Mouse (Mus musculus): ENCODE results near the gene Slc19a1. TPM values are rescaled to one million over a fixed set of nuclear protein-coding genes. Genes with fewer than 3 reads are reported as not detected.

Gene Slc19a1
- polyA plus RNA-seq, 1 experiment from 2014 or later, result 35.4 TPM

GRCm38 (mm10) chr10:77099777-77100176 is 67.7 kb downstream of the Slc19a1 start:
- WGBS, result 89% methylated on average over 4 of the region's 4 CpGs
- H3K27me3 ChIP-seq, result no peaks in the 10 kb centered on the region
- no peak overlapping the region for H3K4me2 ChIP-seq (replicated peaks)
- ATAC-seq (replicated peaks), result no peak
- H3K27ac ChIP-seq (replicated peaks), result no peak overlapping the region
- no peaks in the 10 kb centered on the region for H3K4me1 ChIP-seq
- H3K9me3 ChIP-seq, result no peaks in the 10 kb centered on the region
- H3K9ac ChIP-seq (replicated peaks), result no peak overlapping the region
- no peak overlapping the region for H3K4me3 ChIP-seq
- no peaks in the 10 kb centered on the region for H3K36me3 ChIP-seq

GRCm38 (mm10) chr10:77103689-77104088 is 71.6 kb downstream of the Slc19a1 start:
- 80% methylated on average over 8 of the region's 8 CpGs for WGBS
- no peaks in the 10 kb centered on the region for H3K9me3 ChIP-seq
- H3K4me2 ChIP-seq (replicated peaks), result no peak overlapping the region
- H3K36me3 ChIP-seq, result no peaks in the 10 kb centered on the region
- H3K27me3 ChIP-seq, result no peaks in the 10 kb centered on the region
- H3K27ac ChIP-seq (replicated peaks), result no peak overlapping the region
- no peak overlapping the region for H3K4me3 ChIP-seq
- no peak for ATAC-seq (replicated peaks)
- no peak overlapping the region for H3K9ac ChIP-seq (replicated peaks)
- H3K4me1 ChIP-seq, result no peaks in the 10 kb centered on the region

- Histone ChIP-seq H3K36me3 (no peaks in the 10 kb centered on the region), H3K27ac (replicated peaks) (no peak overlapping the region), H3K4me3 (no peak overlapping the region), H3K4me2 (replicated peaks) (no peak overlapping the region), H3K9me3 (no peaks in the 10 kb centered on the region), H3K4me1 (no peaks in the 10 kb centered on the region), H3K9ac (replicated peaks) (no peak overlapping the region), H3K27me3 (no peaks in the 10 kb centered on the region)
- no peak for ATAC-seq (replicated peaks)
These were observed 72.3 kb downstream of the Slc19a1 start for GRCm38 (mm10) chr10:77104327-77104726.

DNA sequence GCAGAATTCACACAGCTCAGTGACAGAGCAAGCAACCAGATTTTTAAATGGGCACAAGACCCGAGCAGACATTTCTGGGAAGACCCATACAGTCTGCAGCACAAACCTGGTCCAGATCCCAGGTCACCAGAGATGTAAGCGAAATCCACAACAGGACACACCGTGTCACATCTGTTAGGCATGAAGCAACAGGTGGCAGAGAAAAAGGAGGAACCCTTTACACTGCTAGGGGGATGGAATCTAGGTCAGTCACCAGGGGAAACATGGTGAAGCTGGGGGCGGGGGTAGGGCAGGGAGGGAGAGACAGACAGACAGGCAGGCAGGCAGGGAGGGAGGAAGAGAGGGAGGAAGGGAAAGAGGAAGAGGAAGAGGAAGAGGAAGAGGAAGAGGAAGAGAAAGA is 76.1 kb downstream of the Slc19a1 start:
- H3K4me2 ChIP-seq (replicated peaks), result no peak overlapping the region
- H3K27me3 ChIP-seq, result no peaks in the 10 kb centered on the region
- ATAC-seq (replicated peaks), result no peak
- no peak overlapping the region for H3K27ac ChIP-seq (replicated peaks)
- H3K4me3 ChIP-seq, result no peak overlapping the region
- no peaks in the 10 kb centered on the region for H3K9me3 ChIP-seq
- WGBS, result 93% methylated on average over 4 of the region's 4 CpGs
- H3K4me1 ChIP-seq, result no peaks in the 10 kb centered on the region
- H3K9ac ChIP-seq (replicated peaks), result no peak overlapping the region
- H3K36me3 ChIP-seq, result no peaks in the 10 kb centered on the region

DNA sequence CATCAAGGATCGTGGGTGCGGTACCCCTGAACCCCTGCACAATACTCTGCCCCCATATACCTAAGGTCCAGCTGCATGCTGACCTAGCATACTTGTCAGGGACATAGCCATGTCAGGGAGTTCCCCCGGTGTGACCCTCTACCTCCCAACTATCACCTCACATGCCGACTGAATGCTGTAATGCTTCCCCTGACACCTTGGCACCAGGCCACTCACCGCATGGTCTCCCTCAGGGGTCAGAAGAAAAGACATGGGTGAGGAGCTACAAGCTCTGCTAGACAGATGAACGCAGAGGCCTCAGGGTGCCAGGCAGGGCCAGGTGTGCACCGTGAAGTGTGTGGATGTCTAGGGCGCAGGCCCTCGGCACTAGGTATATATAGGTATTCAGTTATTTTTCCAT is 78.0 kb downstream of the Slc19a1 start:
- Histone ChIP-seq H3K9ac (replicated peaks) (no peak overlapping the region), H3K36me3 (no peaks in the 10 kb centered on the region), H3K4me1 (no peaks in the 10 kb centered on the region), H3K9me3 (no peaks in the 10 kb centered on the region), H3K4me2 (replicated peaks) (no peak overlapping the region), H3K4me3 (no peak overlapping the region), H3K27ac (replicated peaks) (no peak overlapping the region), H3K27me3 (no peaks in the 10 kb centered on the region)
- no peak for ATAC-seq (replicated peaks)
- 91% methylated on average over 9 of the region's 9 CpGs for WGBS

Other genes with a start within 250 kb of the Slc19a1 start
- 56.3 and 59.4 TPM in 2 replicates for gene Pcbp3, start 70.4 kb upstream of the Slc19a1 start, polyA plus RNA-seq (2015; fragmentation: Nextera tagmentation; extraction: Ambion mirVana)
- 23.5 and 23.8 TPM in 2 replicates for gene Col18a1, start 134.3 kb downstream of the Slc19a1 start, polyA plus RNA-seq (2015; fragmentation: Nextera tagmentation; extraction: Ambion mirVana)
- 45.2 and 53.4 TPM in 2 replicates for gene Pofut2, start 227.0 kb downstream of the Slc19a1 start, polyA plus RNA-seq (2015; fragmentation: Nextera tagmentation; extraction: Ambion mirVana)

All from forebrain, embryonic 15.5 days (tissue).